Mouse (Mus musculus) urinary bladder, postnatal 36 days (tissue): ENCODE data around the gene Tead1.

ENCODE experiments used
- DNase-seq, 2 experiments: peaks; one replicate each; pipeline ENCODE4 v3.0.0; 2022; ENCODE audit warnings: low spot score in 2 of 2, mixed read lengths in 1 of 2

Gene Tead1

GRCm38 (mm10) chr7:112685993-112686392, 6.9 kb downstream of the Tead1 start:
- DNase-seq, result no peak

GRCm38 (mm10) chr7:112686586-112686985, 7.5 kb downstream of the Tead1 start:
- DNase-seq, result no peak

GRCm38 (mm10) chr7:112688425-112689001, 9.4 kb downstream of the Tead1 start:
- peak in 1 of 2 experiments; percentile 43 for DNase-seq

GRCm38 (mm10) chr7:112690836-112691781, 12.0 kb downstream of the Tead1 start:
- no peak for DNase-seq

- DNase-seq, result no peak
Measured at GRCm38 (mm10) chr7:112693566-112693965, 14.4 kb downstream of the Tead1 start.

- DNase-seq, result no peak
Measured at GRCm38 (mm10) chr7:112696777-112697161, 17.7 kb downstream of the Tead1 start.

GRCm38 (mm10) chr7:112697162-112697841, 18.2 kb downstream of the Tead1 start:
- peak in 1 of 2 experiments; percentile 59 for DNase-seq

GRCm38 (mm10) chr7:112700082-112700481, 21.0 kb downstream of the Tead1 start:
- DNase-seq, result no peak

- no peak for DNase-seq
Measured at GRCm38 (mm10) chr7:112703341-112703740, 24.2 kb downstream of the Tead1 start.

- no peak for DNase-seq
Measured at GRCm38 (mm10) chr7:112705870-112706269, 26.8 kb downstream of the Tead1 start.

GRCm38 (mm10) chr7:112706756-112707155, 27.6 kb downstream of the Tead1 start:
- no peak for DNase-seq

- DNase-seq, result no peak
Measured at GRCm38 (mm10) chr7:112710409-112711107, 31.4 kb downstream of the Tead1 start.

GRCm38 (mm10) chr7:112711977-112712376, 32.9 kb downstream of the Tead1 start:
- no peak for DNase-seq

GRCm38 (mm10) chr7:112713509-112713908, 34.4 kb downstream of the Tead1 start:
- no peak for DNase-seq

- DNase-seq, result no peak
Measured at GRCm38 (mm10) chr7:112714783-112715182, 35.7 kb downstream of the Tead1 start.

- DNase-seq, result no peak
Measured at GRCm38 (mm10) chr7:112716701-112717100, 37.6 kb downstream of the Tead1 start.

GRCm38 (mm10) chr7:112717676-112718075, 38.6 kb downstream of the Tead1 start:
- no peak for DNase-seq

- DNase-seq, result no peak
Measured at GRCm38 (mm10) chr7:112719394-112720142, 40.5 kb downstream of the Tead1 start.

GRCm38 (mm10) chr7:112720143-112720988, 41.2 kb downstream of the Tead1 start:
- peak; percentile 62 to 70 for DNase-seq

- DNase-seq, result no peak
Measured at GRCm38 (mm10) chr7:112720989-112721337, 41.8 kb downstream of the Tead1 start.
